Mouse (Mus musculus) naive thymus-derived CD4-positive, alpha-beta T cell, adult 2 months (primary cell): Measurements from ENCODE around the gene Kcnd2.
"Not testable (repeated sequence)": the region's sequence is repeated elsewhere in the genome, so short reads cannot be mapped to it uniquely, and the experiment has no call there.

Experiments
- DNase-seq: peaks from one replicate; pipeline ENCODE4 v3.0.0-alpha.2; 2011; ENCODE audit warnings: low read depth

Kcnd2 gene

DNA sequence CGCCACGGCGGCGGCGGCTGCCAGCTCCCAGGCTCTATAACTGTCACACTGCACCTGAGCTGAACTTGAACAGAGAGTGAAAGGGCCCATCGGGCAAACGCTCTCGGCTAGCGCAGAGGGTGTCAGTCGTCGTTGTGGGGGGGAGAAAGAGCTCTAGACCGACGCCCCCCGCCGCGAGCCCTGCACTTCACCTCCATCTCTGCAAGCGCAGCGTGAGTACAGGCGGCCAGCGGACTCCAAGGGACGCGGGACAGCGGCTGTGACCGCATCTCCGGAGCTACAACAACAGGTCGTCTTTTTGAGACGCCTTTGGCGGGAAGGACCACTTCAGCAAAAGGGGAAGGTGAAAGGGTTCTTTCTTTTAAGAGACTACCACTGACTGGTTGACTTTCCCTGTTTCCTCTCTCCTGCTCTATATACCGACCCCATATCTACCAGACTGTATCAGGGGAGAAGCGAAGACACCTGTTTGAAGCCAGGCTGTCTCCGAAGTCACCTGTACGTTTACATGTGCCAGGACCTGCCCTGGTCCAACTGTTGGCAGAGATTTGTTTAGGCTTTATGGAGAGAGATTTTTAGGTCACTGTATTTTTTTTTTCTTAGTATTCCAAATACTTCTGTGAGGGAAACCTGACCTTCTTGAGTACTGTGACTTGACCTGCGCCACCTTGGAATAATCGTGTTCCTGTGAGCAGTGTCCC lies at the start of gene Kcnd2:
Gene Kcnd2, plus strand, starts transcription at position 13 of the 701 bp plus-strand sequence.
- DNase-seq, result no peak

DNA sequence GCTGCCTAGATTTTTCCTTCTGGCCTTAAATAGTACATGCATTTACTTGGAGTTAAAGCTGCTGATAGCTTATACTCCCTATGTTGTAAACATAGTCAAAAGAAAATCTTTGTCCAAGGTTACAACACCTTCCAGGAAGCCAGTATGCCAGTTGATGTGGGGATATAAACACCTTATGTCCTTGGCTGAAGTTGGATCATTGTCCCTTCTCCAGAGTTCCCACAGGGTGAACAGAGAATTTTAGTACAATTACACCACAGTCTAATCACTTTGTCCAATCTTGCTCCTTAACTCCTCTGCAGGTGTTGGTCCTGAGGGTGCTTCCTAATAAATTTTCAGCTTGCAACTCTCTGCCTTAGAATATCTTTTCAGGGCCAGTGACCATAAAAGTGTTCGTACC lies 48.7 kb upstream of the Kcnd2 start:
- no peak for DNase-seq

DNA sequence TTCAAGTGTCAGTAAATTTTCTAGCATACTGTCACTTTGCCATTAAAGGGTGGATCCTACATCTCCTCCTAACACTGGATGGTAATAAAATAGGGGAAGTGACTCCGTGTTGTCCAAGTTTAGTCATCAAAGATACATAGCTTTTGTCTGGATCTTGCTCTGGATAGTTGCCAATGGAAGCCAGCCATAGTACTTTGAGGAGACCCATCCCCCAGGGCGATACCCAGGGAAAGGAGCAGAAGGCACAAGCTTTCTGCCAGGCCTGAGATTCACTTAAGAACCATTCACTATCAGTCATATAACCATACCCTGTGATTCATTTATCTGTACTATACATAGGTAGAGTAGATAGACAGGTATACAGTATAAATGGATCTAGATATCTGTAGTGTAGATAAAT lies 20.0 kb upstream of the Kcnd2 start:
- no peak for DNase-seq

DNA sequence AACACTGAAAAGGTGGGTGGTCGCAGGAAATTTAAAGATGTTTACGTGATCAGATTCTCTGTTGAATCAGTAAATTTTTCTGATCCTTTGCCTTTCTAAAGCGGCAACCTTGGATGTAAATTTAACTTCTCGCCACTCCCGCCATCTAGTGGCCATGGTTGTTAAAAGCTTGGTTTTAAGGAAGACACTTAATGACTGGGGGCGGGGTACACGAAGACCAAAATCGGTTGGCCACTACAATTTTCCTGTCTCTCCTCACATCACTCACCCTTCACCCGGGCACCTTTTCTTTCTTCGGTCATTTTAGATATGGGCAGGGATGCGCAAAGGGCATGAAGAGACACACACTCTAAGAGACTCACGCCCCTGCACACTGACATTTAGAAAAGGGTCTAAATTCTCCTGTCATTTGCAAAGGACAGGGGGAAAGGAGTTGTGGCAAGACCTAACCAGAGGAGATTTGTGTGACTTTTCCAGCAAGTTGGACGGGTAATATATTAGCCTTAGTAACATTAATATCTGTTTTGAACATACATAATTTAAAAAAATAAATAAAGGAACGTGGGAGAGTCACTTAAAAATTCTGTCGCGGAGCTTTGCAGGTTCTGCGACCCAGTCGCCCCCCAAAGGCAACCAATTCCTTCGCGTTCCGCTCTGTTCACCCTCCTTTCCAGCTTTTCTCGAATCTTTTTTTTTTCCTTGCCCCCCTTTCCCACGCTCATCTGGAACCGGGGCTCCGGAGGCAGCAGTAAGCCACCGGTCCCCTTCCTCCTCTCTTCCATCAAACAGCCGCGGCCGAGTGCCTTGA lies 1.2 kb upstream of the Kcnd2 start:
- DNase-seq, result no peak

DNA sequence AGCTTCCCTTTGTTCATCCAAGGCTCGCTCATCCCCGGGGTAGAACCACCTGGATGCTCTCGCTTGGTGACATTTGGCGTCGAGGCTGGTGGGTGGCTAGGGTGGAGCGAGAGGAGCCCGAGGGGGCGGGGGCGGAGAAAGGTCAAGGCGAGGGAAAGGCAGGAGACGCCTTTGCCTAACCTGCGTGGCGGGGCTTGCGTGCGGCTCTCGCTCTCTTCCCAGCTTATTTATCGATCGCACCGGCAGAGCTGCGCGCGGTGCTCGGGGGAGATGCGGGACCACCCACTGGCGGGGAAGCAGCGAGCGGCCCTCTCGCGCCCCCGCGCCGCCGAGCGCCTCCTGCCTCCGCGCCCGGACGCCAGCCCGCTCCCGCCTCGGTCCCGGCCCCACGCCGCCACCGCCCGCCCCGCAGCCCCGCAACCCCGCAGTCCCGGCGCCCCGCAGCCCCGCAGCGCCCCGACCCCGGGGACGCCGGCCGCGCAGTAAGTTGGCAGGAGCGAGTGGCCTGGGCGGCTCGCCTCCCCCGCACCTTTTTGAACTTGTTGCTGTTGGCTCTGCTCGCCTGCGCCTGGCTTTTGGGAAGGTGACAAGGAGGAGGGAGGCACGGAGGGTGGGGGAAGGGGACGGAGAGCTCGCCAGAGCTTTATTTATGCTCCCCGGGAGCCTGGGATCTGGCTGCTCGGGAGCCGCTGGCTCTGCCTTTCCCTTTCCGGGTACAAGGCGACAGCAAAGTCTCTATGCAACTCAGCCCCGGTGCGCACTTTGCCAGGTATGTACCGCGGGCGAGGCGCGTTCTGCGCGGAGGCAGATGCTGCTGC lies 421 bp upstream of the Kcnd2 start:
- DNase-seq, result no peak

DNA sequence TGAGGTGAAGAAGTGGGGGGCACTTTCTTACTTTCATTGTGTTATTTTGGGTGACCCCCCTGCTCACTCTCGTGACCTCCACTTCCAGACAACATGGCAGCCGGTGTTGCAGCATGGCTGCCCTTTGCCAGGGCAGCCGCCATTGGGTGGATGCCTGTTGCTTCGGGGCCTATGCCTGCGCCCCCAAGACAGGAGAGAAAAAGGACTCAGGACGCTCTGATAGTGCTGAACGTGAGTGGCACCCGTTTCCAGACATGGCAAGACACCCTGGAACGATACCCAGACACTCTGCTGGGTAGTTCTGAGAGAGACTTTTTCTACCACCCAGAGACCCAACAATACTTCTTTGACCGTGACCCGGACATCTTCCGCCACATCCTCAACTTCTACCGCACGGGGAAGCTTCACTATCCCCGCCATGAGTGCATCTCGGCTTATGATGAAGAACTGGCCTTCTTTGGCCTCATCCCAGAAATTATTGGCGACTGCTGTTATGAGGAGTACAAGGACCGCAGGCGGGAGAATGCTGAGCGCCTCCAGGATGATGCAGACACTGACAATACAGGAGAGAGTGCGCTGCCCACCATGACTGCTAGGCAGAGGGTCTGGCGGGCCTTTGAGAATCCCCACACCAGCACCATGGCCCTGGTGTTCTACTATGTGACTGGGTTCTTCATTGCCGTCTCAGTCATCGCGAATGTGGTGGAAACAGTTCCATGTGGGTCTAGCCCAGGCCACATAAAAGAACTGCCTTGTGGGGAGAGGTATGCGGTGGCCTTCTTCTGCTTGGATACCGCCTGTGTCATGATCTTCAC lies 1.1 kb downstream of the Kcnd2 start:
- no peak for DNase-seq

DNA sequence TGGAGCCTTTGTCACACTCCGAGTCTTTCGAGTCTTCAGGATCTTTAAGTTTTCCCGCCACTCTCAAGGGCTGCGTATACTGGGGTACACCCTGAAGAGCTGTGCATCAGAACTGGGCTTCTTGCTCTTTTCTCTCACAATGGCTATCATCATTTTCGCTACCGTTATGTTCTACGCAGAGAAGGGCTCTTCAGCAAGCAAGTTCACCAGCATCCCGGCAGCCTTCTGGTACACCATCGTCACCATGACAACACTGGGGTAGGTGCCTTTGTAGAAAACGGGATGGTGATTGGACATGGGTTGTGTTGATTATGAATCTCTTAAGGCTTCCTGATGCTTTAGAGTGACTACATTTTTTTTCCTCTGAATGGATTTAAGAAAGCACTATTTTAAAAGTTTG lies 1.9 kb downstream of the Kcnd2 start:
- DNase-seq, result no peak

DNA sequence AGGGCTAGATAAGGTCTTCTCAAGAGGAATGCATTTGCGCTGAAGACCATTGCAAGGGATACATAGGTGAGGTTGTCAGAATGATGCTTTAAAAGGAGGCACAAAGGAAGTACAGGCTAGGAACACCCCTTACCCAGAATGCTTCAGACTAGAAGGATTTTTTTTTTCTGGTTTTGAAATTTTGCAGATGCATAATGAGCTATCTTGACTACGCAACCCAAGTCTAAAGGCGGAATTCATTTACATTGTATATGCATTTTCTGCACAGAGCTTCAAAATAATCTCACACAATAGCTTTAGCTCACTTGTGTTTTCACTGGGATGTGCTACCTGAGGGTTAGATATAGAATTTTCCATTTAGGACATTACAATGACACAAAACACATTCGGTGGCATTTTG lies 10.8 kb downstream of the Kcnd2 start:
- no peak for DNase-seq

DNA sequence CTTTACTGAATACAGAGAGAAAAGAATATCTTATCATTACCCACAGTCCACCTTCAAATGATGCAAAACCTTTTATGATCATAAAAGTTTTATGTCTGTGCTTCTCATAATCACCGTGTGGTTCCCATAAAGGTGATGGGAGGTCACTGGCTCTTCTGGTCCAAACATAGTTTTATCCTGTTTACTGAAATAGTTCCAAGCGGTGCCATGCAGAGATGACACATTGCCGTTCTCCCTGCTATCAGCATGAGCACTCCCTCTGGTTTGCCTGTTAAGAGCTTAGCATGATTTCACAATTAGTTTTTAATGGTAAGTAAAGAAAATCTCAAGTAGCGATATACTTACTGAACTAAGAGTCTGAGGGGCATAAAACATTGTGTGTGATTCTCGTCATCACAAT lies 43.7 kb downstream of the Kcnd2 start:
- DNase-seq, result no peak

DNA sequence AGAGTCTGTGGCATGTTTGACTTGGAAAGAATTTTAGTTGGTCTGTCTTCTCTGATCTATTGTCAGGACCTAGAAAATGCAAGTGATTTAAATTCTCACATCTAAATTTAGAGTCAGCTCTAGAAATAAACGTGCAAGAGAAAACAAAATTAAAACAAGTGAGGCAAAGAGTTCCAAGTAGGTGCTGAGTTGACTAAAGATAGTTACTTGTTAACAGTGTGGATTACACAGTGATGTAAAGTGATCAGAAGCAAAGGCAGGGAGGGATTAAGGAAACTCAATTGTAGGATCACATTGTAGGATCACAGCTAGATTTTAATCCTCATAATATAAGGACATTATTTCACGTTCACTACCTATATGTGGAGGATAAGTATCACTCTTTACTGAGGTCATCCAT lies 52.6 kb downstream of the Kcnd2 start:
- no peak for DNase-seq

DNA sequence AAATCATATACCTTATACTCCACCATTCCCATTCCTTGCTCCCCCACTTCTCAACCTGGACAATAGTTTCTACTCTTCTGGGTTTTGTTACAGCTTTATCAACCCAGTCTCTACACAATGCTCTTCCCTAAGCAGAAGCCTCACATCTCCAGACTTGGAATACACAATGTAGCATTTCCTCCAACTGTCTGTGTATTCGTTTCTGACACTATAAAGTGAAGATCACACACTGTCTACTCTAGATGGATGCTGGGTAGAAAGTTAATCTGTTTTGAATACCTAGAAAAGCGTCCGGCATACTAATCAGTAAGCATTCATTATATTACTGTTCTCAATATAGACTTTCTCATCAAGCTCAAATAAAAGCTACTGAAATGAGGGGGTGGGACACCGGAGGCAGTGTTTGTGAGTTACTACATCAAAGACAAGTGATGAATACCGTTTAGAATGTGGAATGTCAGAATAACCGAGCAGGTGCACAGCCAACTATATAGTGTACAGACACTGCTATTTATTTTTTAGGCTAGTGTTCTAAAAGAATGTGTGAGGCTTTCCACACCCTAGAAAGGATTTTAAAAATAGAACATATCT lies 62.1 kb downstream of the Kcnd2 start:
- no peak for DNase-seq

DNA sequence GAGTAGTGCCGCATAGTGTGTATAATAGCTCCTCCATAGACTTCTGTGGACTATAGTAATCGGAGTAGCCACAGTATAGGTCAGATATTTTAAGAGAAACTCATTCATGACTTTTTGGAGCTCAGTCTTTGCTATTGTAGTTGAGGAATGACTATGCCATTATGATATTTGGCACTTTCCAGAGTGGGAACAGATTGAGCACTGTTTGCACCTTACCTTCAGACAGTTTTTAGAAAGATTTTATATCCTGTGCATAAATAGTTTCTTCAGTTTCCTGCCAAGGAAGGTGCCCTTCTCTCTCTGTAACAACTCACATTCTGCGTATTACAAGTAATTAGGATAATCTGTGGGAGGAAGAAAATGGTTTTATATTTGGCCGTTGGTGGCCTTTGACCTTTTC lies 89.6 kb downstream of the Kcnd2 start:
- no peak for DNase-seq

DNA sequence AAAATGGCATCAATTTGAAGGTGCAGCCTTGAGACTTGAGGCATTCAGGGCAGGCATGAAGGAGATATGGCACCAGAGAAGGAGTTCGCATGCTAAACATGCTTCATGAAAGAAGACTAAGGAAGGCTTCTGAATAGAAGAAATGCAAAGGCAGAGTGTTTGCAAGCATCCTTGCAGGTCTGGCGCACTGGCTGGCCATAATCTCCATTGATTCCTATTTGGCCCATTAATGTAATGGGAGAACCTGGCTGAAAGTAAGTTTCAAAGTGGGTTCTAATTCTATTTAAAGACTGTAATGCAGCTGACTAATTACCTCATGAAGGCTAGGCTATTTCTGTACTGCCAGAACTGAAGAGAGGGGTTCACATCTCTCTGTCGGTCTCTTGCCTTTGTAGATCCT lies 94.9 kb downstream of the Kcnd2 start:
- DNase-seq, result no peak

DNA sequence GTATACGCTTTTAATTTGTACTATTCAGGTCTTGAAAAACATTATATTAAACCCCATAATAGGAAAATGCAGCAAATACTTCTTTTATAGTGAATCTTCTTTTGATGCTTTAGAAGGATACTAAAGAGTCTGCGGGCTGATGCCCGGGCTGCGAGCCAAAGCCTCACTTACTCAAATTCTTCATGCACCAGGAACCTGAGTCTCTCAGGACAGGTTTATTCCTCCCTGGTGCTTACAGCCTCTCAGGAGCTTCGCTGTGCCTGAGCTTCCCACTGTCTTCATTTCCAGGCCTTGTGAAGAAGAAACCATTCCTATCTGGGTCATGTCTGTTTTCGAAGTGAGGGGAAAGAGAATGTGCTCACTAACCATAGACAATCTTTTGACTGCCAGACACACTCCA lies 106.1 kb downstream of the Kcnd2 start:
- no peak for DNase-seq

DNA sequence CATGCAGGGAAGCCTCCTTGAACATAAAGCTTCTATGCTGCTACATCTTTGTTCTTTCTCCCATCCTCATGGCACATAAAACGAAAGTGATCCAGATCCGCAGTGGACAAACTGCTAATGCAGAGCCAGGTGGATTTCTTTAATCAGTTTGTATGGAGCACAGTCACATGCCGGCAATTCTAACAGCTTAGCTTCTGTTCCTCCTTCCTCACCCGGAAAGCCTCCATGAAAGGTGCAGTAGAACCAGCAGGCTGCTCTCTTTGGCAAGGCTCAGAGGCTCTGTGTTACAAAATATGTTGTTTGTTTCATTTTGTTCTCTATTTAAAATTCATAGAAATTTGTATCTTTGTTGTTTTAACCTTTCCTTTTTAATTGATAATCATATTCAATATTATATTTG lies 106.9 kb downstream of the Kcnd2 start:
- DNase-seq, result no peak

DNA sequence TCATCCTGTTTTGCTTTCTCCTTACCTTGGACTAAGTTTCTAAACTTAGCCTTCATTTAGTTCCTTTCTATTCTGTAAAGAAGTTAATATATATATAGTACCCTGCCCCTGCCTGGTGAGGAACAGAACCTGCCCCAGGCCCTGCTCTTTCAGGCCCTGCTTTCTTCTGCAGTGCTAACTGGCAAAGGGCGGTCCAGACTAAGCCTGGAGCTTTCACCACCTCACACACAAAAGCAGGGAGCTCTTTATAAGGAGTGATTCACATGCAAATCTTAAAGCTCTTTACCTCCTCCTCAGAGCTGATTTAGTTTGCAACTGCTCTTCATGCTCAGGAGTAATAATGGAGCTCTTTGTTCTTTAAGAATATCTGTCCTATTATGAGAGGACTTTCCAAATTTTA lies 109.9 kb downstream of the Kcnd2 start:
- DNase-seq, result no peak

DNA sequence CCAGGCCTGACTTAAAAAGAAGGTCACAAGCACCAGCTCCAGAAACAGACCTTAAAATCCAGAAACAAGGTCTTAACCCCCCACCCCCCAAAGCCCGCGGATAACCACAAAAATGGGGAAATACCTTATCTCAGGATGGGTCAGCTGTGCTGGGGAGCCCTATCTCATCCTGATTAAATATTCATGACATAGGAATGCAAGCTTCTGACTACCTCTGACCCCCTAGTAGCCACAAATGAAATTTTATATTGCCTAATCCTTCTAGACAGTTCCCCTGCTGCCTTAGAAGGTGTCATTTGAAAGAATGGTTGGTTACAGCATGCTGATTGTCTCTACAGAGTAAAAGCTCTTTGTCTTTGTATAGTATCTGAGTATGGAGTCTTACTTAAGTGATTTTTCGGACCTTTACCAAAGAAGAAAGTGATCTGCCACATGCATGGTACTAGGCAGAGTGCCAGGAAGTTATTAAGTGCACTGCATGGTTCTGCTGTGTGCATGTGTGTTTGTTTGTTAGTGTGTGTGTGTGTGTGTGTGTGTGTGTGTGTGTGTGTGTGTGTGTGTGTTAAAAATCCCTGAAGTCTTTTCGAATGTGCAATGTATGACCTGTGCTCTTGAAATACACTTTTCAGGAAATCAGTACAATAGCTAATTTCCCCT lies 111.9 kb downstream of the Kcnd2 start:
- DNase-seq, result no peak

DNA sequence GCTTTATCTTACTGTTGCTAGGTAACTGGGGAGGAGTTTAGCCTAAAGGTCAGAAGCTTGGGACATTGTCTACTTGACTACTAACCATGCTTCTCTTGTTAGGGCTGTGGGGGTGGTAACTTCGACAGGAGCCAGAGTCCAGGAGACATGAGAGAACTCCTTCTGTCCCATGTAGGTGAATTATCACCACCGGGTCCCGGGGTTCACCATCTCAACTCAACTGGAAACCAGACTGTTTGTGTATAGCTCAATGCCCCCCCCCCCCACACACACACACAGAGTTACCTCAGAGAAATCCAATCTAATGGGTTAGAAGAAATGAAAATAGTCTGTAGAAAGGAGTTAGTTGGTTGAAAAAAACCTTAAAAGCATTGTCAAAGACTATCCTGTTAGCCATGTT lies 170.0 kb downstream of the Kcnd2 start:
- DNase-seq, result not testable (repeated sequence)

DNA sequence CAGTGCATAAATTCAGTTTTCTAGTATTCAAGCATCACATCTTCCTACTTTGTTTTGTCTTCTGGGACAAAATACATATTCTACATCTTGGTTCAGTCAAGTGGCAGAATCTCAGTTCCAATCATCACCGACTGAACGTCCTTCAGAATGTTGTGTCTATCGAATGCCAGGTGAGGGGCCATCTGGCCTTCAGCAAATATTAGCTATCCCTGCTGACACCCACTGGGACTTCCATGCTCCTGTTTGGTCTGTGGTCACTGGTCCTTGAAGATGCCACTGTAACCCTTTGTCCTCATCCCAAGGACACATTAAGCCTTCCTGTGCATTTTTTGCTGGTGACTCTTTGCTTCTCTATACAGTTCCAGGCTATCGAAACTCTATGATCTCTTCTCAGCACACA lies 176.5 kb downstream of the Kcnd2 start:
- DNase-seq, result no peak

DNA sequence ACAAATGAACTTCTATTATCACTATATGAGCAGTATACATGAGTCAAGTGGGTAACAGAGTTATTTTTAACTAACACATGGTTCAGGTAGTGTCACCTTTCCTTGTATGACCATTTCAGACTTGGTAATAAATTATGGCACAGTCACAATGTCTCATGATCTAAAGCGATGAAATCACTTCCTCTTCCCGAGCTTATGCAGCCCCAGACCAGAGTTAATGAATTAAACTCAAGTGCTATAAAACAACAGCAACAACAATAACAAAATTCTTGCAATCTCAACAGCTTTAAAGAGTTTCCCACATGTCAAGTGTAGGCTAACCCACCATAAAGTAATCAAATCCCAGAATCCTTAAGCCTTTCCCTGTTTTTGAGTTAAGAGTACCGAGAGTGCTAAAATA lies 198.4 kb downstream of the Kcnd2 start:
- no peak for DNase-seq

DNA sequence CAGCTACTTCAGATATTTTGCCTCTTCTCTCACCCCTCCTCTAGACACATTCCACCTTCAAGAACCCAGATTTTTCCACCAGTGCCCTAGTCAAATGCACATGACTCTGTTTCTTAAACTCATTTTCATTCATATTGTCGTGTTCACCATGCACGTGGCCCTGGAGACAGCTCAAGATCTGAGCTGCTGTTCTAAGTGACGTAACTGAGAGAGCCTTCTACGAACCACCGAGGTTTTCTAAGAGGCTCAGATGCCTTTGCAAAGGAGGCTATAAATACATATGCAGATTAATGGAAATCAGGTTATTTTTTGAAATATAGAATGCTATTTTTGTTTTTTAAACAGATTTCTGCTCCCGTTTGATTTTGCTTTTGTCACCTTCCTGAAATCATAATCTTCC lies 202.9 kb downstream of the Kcnd2 start:
- no peak for DNase-seq
